Mouse (Mus musculus) v-Abl transformed pro-B cells (cell line): Measurements from ENCODE around the gene Socs4.

Source experiments
- in situ Hi-C, 2 experiments: fragments of 400-800 bp; cut with MboI; formaldehyde crosslinking; loops; one replicate each; pipeline ENCODE4 v1.15.1; 2025; ENCODE audit not compliant: unreplicated experiment in 2 of 2

Gene Socs4

GRCm38 (mm10) chr14:47276637-47277393 lies at the start of gene Socs4, which contains the start of gene Wdhd1:
Gene Socs4, plus strand, starts transcription at chr14:47276931.
Gene Wdhd1, minus strand, starts transcription at chr14:47276857.
- in situ Hi-C loops, result loop anchor here (10.0 to 25.0 kb wide), 3 partner anchors 118 to 1940 kb away; partner anchors contain the start of genes Ap5m1 (in 1 of the 2), Exoc5 (in 1 of the 2) and Psmc6 (in 1 of the 2)

- in situ Hi-C loops, result no loop called here
Measured at GRCm38 (mm10) chr14:47229796-47230376, 46.8 kb upstream of the Socs4 start.

GRCm38 (mm10) chr14:47233602-47234001 lies 43.1 kb upstream of the Socs4 start:
- in situ Hi-C loops, result no loop called here

- in situ Hi-C loops, result no loop called here
Measured at GRCm38 (mm10) chr14:47234032-47234431, 42.7 kb upstream of the Socs4 start.

GRCm38 (mm10) chr14:47234526-47235250 lies 42.0 kb upstream of the Socs4 start:
- in situ Hi-C loops, result loop anchor here (5.0 kb wide), 1 partner anchor 42 kb away; no protein-coding TSS in a partner anchor

- in situ Hi-C loops, result loop anchor here (5.0 kb wide), 1 partner anchor 44 kb away; no protein-coding TSS in a partner anchor
Measured at GRCm38 (mm10) chr14:47236491-47236890, 40.2 kb upstream of the Socs4 start.

- in situ Hi-C loops, result loop anchor here (5.0 kb wide), 1 partner anchor 45 kb away; no protein-coding TSS in a partner anchor
Measured at GRCm38 (mm10) chr14:47237286-47237685, 39.4 kb upstream of the Socs4 start.

GRCm38 (mm10) chr14:47240600-47240999 lies 36.1 kb upstream of the Socs4 start:
- in situ Hi-C loops, result no loop called here

GRCm38 (mm10) chr14:47241046-47241445 lies 35.7 kb upstream of the Socs4 start:
- in situ Hi-C loops, result no loop called here

- in situ Hi-C loops, result no loop called here
Measured at GRCm38 (mm10) chr14:47242753-47243152, 34.0 kb upstream of the Socs4 start.

GRCm38 (mm10) chr14:47249839-47250238 lies 26.9 kb upstream of the Socs4 start:
- in situ Hi-C loops, result loop anchor here (5.0 kb wide), 2 partner anchors 163 to 368 kb away; partner anchors contain the start of gene Samd4 (in 1 of the 2)

- in situ Hi-C loops, result loop anchor here (5.0 kb wide), 2 partner anchors 132 to 263 kb away; no protein-coding TSS in a partner anchor
Measured at GRCm38 (mm10) chr14:47264866-47265265, 11.9 kb upstream of the Socs4 start.

- in situ Hi-C loops, result loop anchor here in 1 of 2 experiments (5.0 kb wide), 1 partner anchor 131 kb away; no protein-coding TSS in a partner anchor
Measured at GRCm38 (mm10) chr14:47265829-47266228, 10.9 kb upstream of the Socs4 start.

- in situ Hi-C loops, result loop anchor here in 1 of 2 experiments (5.0 kb wide), 1 partner anchor 128 kb away; no protein-coding TSS in a partner anchor
Measured at GRCm38 (mm10) chr14:47269056-47269455, 7.7 kb upstream of the Socs4 start.

- in situ Hi-C loops, result loop anchor here (5.0 to 10.0 kb wide), 2 partner anchors 125 to 128 kb away; no protein-coding TSS in a partner anchor
Measured at GRCm38 (mm10) chr14:47269706-47270105, 7.0 kb upstream of the Socs4 start.

- in situ Hi-C loops, result loop anchor here in 1 of 2 experiments (10.0 kb wide), 1 partner anchor 121 kb away; no protein-coding TSS in a partner anchor
Measured at GRCm38 (mm10) chr14:47273751-47274150, 3.0 kb upstream of the Socs4 start.

- in situ Hi-C loops, result loop anchor here (10.0 to 25.0 kb wide), 3 partner anchors 119 to 1938 kb away; partner anchors contain the start of genes Ap5m1 (in 1 of the 2), Exoc5 (in 1 of the 2) and Psmc6 (in 1 of the 2)
Measured at GRCm38 (mm10) chr14:47275417-47275816, 1.3 kb upstream of the Socs4 start.

GRCm38 (mm10) chr14:47276036-47276603 lies 611 bp upstream of the Socs4 start:
- in situ Hi-C loops, result loop anchor here (10.0 to 25.0 kb wide), 3 partner anchors 119 to 1939 kb away; partner anchors contain the start of genes Ap5m1 (in 1 of the 2), Exoc5 (in 1 of the 2) and Psmc6 (in 1 of the 2)

- in situ Hi-C loops, result loop anchor here (10.0 to 25.0 kb wide), 3 partner anchors 116 to 1942 kb away; partner anchors contain the start of genes Ap5m1 (in 1 of the 2), Exoc5 (in 1 of the 2) and Psmc6 (in 1 of the 2)
Measured at GRCm38 (mm10) chr14:47279058-47279457, 2.3 kb downstream of the Socs4 start.
